Mouse (Mus musculus) heart, adult 2 months (tissue): ENCODE data around the gene 4931406C07Rik.

Source experiments
- CTCF ChIP-seq: fragments of 200-600 bp; IDR thresholded peaks from 2 replicates; pipeline ENCODE4 v1.8.1; 2022; ENCODE audit warnings: antibody characterized with exemption, mild to moderate bottlenecking, moderate library complexity
- POLR2A ChIP-seq: fragments of 200-500 bp; IDR thresholded peaks from 2 replicates; pipeline ENCODE4 v1.6.1; 2011; ENCODE audit warnings: mild to moderate bottlenecking, low read depth, low read length, control low read depth; ENCODE audit not compliant: insufficient read depth

DNA sequence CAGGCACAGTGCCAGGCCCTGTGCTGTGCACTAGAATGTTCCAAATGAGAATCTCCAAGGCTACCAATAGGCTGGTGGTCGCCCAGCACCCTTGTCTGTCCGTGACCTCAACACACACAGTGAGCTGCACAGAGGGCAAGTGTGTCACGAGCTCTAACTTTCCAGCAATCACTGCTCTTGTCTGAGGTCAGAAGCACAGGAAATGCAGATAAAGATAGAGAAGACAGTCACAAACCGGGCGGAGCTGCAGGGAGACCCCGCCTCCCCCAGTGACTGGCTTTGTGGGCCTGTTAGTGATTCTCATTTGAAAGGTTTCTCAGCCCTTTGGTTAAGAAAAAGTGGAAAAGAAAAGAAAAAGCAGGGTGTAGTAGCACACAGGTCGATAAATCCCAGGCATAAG, 55.9 kb downstream of the 4931406C07Rik start:
- no peak for TF ChIP-seq CTCF
- no peak for TF ChIP-seq POLR2A
